Mouse (Mus musculus) embryonic facial prominence, embryonic 11.5 days (tissue): ENCODE results near the gene Cst11. TPM values are rescaled to one million over a fixed set of nuclear protein-coding genes. Genes with fewer than 3 reads are reported as not detected.

Source experiments
- ATAC-seq: fragments of 200-750 bp; cut with Nextera tagmentation; replicated peaks from 2 replicates; pipeline ENCODE4 v1.8.0; 2017; ENCODE audit warnings: low read depth; ENCODE audit not compliant: insufficient number of reproducible peaks, low FRiP score, low TSS enrichment
- DNase-seq: peaks from one replicate; pipeline ENCODE4 v3.0.0-alpha.2; 2015; ENCODE audit warnings: low spot score
- H3K27ac ChIP-seq: fragments of 300-500 bp; sonication (generic); replicated peaks from 2 replicates; pipeline ENCODE4 v1.5.1; 2014; ENCODE audit warnings: mild to moderate bottlenecking, low read depth, low read length, control low read depth
- H3K27me3 ChIP-seq: fragments of 300-500 bp; sonication (generic); 2 replicates; pipeline ENCODE4 v1.6.1; 2014; ENCODE audit warnings: mild to moderate bottlenecking, low read length, moderate library complexity, mixed read lengths; ENCODE audit not compliant: control insufficient read depth, insufficient read depth
- H3K36me3 ChIP-seq: fragments of 300-500 bp; sonication (generic); replicated peaks from 2 replicates; pipeline ENCODE4 v1.6.1; 2014; ENCODE audit warnings: low read depth, mild to moderate bottlenecking, low read length, moderate library complexity, mixed read lengths; ENCODE audit not compliant: control insufficient read depth, insufficient read depth
- H3K4me1 ChIP-seq: fragments of 300-500 bp; sonication (generic); 2 replicates; pipeline ENCODE4 v1.6.1; 2014; ENCODE audit warnings: low read length, mixed read lengths; ENCODE audit not compliant: control insufficient read depth, insufficient read depth
- H3K4me2 ChIP-seq: fragments of 300-500 bp; sonication (generic); 2 replicates; pipeline ENCODE4 v1.6.1; 2014; ENCODE audit warnings: low read depth, mild to moderate bottlenecking, control low read depth, low read length, moderate library complexity
- H3K4me3 ChIP-seq: fragments of 300-500 bp; sonication (generic); 2 replicates; pipeline ENCODE4 v1.5.1; 2014; ENCODE audit warnings: low read depth, low read length, control low read depth
- H3K9ac ChIP-seq: fragments of 300-500 bp; sonication (generic); replicated peaks from 2 replicates; pipeline ENCODE4 v1.6.1; 2014; ENCODE audit warnings: mild to moderate bottlenecking, control low read depth, low read length
- H3K9me3 ChIP-seq: fragments of 300-500 bp; sonication (generic); replicated peaks from 2 replicates; pipeline ENCODE4 v1.6.1; 2016; ENCODE audit warnings: mild to moderate bottlenecking, low read length, inconsistent platforms, mixed read lengths; ENCODE audit not compliant: control insufficient read depth
- WGBS: fragments of 180-500 bp; shearing (Covaris S2); extraction: QIAGEN DNeasy Blood & Tissue Kit; methylation state at CpG from one replicate; pipeline ENCODE4 v1.1.7; 2014; 5-methylcytosine and 5-hydroxymethylcytosine counted together
- polyA plus RNA-seq: library from polyadenylated mRNA; unstranded; fragments of >200 nt; fragmentation: Nextera tagmentation; extraction: Ambion mirVana; gene quantifications from 2 replicates; pipeline ENCODE4 v1.2.1, GENCODE M21; 2014

The Cst11 gene
- polyA plus RNA-seq, 1 experiment from 2014 or later = not detected

DNA sequence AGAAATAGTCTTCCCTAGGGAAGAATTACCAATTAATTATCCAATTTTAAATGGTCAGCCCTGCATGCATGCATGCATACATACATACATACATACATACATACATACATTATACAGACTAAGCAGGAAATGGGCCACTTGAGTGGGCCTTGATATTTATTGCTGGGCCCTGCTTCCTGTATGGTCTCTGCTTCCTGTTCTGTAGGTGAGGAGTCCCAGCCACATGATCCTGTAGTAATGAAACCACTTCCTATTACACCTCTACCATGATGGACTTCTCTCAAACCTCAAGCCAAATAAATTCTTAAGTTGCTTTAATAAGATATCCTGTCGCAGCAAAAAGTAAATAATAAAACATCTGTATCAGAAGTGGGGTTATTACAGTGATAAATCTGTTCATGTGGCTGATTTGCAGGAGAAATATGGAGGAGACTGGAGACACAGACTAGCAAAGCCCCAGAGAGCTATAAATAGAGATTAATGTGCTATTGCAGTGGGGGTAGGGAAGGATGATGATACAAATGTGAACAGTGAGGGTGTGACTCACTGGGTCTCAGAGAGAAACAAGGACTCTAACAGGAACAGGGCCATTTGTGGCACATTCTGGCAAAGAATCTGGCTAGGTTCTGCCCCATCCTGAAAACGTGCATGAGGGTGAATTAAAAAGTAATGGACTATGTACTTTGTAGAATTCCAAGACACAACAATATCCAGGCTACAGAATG is 51.9 kb downstream of the Cst11 start:
- Histone ChIP-seq H3K27ac (no peak overlapping the region), H3K4me3 (no peak overlapping the region), H3K27me3 (no peaks in the 10 kb centered on the region), H3K36me3 (no peaks in the 10 kb centered on the region), H3K9ac (no peak overlapping the region), H3K9me3 (no peaks in the 10 kb centered on the region), H3K4me2 (no peak overlapping the region), H3K4me1 (no peaks in the 10 kb centered on the region)
- no peak for DNase-seq
- 77% methylated on average over 2 of the region's 2 CpGs for WGBS
- ATAC-seq = no peak

Other genes starting within 250 kb of the Cst11 start
- 131 and 134 TPM in 2 replicates for gene Nxt1, start 98.9 kb downstream of the Cst11 start, polyA plus RNA-seq
- gene Gzf1, start 90.5 kb downstream of the Cst11 start, polyA plus RNA-seq = 27.3 and 30.8 TPM in 2 replicates
- 5.6 and 7.4 TPM in 2 replicates for gene Napb, start 39.0 kb downstream of the Cst11 start, polyA plus RNA-seq
- not detected in 2 replicates for gene Cstl1, start 21.1 kb downstream of the Cst11 start, polyA plus RNA-seq
- gene 8030411F24Rik, start 10.5 kb upstream of the Cst11 start, polyA plus RNA-seq = not detected in 2 replicates
- gene Cst12, start 17.9 kb upstream of the Cst11 start, polyA plus RNA-seq = not detected in 2 replicates
- gene Cst8, start 27.3 kb upstream of the Cst11 start, polyA plus RNA-seq = not detected in 2 replicates
- gene Cst13, start 48.6 kb upstream of the Cst11 start, polyA plus RNA-seq = not detected in 2 replicates
- gene Cst9, start 63.6 kb upstream of the Cst11 start, polyA plus RNA-seq = not detected in 2 replicates
- not detected in 2 replicates for gene 9230104L09Rik, start 93.5 kb upstream of the Cst11 start, polyA plus RNA-seq
- 315 and 334 TPM in 2 replicates for gene Cst3, start 104.2 kb upstream of the Cst11 start, polyA plus RNA-seq
- not detected in 2 replicates for gene Gm1330, start 231.8 kb upstream of the Cst11 start, polyA plus RNA-seq
- gene Gm10750, start 245.7 kb upstream of the Cst11 start, polyA plus RNA-seq = not detected in 2 replicates